Mouse (Mus musculus): ENCODE measurements around the gene Trmt11.
"Not testable (repeated sequence)": the region's sequence is repeated elsewhere in the genome, so short reads cannot be mapped to it uniquely, and the experiment has no call there.

Trmt11 gene

DNA sequence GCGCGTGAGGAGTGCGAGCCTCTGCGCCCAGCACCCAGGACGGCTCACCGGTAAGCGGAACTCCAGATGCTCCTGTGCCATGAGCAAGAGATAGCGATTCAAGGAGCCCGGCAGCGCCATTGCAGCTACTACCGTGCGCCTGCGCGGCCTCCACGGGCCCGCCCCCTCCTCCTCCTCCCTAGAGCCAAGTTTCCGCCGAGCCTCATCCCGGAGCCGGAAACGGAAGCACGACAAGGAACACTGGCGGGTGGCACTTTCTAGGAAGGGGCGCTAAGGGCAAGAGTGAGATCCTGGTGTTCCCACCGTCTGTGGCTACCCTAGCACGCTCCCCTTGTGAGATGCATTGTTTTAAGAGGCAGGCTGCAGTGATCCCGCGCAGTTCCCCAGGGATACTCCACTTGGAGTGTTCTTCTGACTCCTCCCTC is at the start of gene Trmt11:
TSS of gene Trmt11 (minus strand) at position 208 of the 425 bp plus-strand sequence.
- DNase-seq (ENCODE audit: low spot score) = peak; percentile 64

DNA sequence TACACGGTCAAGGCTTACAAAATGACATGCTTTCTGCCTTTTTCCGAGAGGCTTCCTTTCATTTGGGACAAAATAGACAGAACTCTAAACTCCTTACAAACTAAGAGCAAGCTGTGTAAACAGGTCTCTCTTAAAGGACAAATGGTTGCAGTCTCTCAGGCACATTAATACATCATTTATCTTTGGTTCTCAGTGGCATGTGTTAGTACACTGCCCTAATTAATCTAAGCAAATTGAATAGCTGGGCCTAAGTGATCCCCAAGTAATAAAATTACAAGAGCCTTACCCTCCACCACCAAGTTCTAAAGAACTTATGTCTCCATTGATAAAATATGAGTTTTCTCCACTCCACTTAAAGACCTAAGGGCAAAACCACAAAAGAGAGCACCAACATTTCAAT is 47.1 kb upstream of the Trmt11 start:
- no peak for DNase-seq (ENCODE audit: low spot score)

DNA sequence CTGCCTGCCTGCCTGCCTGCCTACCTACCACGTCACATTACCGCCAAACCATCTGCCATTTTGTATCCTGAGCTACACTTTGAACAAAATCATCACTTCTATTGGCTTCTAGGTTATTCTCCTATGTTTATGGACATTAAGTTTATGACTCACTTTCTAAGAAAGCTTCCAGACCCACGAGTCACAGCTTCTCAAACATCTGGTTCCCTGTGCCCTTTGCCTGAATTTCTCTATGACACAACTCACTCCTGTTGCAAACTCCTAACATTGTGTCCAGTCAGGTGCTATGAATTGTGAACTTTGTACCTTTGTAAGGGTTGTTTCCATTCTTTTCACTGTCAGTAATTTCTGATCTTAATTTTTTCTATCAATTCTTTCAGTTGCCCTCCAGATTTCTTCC is 37.7 kb upstream of the Trmt11 start:
- no peak for DNase-seq (ENCODE audit: low spot score)

DNA sequence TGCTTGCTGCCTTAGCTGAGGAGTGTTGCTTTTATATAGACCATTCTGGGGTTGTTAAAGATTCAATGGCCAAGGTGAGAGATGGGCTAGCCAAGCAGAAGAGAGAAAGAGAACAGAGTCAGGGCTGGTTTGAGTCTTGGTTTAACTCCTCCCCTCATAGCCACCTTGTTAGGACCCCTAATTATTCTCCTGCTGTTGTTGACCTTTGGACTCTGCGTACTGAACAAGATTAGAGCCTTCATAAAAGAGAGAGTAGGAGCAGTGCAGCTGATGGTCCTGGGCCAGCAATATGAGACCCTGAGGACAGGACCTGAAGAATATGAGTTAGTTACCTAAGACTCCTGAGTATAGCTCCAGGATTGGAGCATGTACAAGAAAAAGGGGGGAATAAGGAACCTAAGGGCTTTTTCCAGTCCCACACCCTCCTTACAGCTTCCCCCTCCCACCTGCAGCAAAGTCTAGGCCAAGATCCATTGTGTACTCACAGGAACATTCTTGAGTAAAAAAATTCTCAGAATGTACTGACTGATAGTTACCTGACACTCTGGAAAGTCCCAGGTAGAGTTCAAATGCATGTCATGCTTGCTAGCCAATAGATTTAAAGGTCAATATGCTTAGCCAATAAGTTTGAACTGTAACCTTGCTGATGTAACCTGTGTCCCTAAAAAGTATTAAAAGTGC is 36.1 kb upstream of the Trmt11 start:
- DNase-seq (ENCODE audit: low spot score) = not testable (repeated sequence)

DNA sequence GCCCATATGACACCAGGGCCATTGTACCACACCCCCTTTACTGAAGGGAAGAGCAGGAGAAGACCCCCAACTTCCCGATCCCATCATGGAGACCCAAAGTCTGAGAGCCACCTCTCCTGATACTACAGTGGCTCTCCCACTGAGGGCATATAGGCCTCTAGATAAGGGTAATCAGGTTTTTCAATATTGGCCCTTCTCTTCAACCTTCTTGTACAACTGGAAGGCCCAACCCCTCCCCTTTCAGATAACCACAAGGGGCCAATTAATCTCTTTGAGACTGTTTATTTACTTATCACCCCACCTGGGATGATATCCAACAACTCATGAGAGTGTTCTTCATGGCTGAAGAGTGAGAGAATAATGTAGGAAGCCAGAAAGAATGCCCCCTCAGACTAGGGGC is 32.2 kb upstream of the Trmt11 start:
- no peak for DNase-seq (ENCODE audit: low spot score)

DNA sequence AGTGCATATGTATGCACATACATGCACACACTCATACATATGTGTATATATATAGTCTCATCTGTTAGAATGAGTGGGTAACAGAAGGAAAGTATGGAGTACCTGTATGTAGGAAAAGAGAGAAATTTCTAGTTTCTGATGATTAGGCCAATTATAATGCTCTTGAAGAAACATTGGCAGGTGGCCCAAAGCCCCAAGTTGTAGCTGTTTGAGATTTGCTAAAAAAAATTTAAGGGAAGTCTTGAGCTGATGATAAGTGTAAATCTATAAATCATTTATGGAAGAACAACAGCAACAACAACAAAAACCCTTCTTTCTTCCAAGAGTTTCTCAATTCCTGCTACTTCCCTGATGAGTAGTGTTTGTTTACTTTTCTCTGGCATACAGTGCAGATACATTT is 29.4 kb upstream of the Trmt11 start:
- no peak for DNase-seq (ENCODE audit: low spot score)

DNA sequence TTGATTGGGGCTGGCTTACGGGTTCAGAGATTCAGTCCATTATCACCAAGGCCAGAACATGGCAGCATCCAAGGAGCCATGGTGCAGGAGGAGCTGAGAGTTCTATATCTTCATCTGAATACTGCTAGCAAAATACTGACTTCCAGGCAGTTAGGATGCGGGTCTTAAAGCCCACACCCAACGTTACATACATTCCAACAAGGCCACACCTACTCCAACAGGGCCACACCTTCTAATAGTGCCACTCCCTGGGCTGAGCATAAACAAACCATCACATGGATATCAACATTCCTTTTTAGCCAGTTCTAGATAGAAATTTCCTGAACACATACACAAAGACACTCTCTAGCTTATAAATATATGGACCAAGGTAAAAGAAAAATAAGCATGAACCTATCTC is 29.0 kb upstream of the Trmt11 start, which contains the start of gene Hint3:
TSS of gene Hint3 (minus strand) at position 120 of the 400 bp plus-strand sequence.
- no peak for DNase-seq (ENCODE audit: low spot score)

DNA sequence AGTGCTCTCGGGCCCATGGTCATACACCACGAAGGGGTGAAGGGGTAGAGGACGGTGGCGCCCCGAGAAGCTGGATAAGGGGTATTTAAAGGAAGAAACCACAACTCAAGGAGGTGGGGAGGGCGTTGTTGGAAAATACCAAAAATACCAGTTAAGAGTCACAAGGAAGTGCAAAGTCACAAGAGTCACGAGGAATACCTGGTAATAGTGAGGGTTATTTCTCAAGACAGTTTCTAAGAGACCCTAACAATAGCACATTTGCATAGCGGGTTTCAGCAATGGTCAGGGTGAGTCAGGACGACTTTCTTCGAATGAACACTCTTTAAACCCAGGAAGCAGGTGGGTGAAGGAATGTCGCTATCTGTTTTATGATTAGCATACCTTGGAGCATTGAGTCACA is 27.9 kb upstream of the Trmt11 start:
- DNase-seq (ENCODE audit: low spot score) = not testable (repeated sequence)

DNA sequence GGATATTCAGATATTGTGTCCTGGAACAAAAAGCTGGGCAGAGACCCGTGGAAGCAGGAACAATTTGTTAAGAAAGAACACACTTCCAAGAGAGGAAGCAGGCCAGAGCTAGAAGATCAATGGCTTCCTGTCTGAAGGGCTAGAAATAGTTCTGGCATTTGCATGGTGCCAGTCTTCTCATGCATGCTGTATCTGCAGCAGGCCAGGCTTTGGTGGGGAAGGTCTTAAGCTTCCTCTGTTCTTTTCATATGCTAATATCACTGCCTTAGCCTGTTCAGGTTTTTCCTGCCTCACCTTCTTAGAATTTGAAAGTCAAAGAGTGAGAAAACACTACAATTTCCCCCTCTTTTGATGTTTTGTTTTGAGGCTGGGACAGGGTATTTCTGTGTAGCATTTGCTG is 27.0 kb upstream of the Trmt11 start:
- DNase-seq (ENCODE audit: low spot score) = no peak

DNA sequence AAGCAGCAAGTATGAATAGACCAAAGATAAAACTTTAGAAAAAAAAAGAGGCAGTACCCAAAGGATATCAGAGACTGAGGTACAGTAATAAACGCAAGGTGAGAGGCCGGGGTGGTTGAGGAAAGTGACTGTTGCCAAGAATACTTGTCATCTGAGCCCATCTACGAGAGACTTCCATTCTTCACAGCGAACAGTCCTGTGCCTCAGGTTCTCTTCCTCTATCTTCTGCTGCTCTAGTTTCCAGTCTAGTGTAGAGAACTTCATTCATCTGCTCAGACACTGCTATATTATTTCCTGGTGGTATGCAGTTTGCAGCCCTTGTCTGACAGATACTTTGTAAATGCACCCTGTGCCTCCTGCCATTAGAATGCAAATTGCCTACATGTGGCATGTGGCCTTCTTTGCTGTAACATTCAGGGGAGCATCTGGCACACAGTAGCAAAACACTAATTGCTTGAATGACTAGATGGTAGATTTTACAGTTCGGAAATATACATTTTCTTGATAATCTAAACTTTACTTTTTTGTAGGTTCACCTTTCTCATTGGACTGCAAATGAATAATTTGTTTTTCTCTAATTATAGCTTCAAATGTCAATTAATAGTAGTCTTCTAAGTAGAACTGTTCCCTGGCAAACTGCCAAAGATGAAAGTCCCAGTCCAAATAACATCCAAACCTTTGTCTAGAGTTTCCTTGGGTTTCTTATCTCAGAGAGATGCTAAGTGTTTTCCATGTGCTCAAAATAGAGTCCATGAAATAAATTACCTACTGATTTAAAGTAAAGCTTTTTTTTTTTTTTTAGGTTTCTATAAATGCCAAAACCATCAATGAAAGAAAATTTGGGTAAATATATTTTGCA is 23.8 kb upstream of the Trmt11 start:
- DNase-seq (ENCODE audit: low spot score) = no peak

DNA sequence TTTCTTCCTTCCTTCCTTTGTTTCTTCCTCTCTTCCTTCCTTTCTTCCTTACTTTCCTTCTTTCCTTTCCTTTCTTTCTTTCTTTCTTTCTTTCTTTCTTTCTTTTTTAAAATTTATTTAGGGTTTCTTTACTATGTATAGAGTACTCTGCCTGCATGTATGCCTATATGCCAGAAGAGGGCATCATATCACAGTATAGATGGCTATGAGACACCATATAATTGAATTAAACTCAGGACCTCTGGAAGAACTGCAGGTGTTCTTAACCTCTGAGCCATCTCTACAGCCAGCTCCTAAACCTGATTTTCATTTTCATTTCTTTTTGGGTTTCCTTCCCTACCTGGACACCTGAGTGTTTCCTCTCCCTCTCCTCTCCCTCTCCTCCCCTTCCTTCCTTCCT is 22.4 kb upstream of the Trmt11 start:
- DNase-seq (ENCODE audit: low spot score) = no peak

DNA sequence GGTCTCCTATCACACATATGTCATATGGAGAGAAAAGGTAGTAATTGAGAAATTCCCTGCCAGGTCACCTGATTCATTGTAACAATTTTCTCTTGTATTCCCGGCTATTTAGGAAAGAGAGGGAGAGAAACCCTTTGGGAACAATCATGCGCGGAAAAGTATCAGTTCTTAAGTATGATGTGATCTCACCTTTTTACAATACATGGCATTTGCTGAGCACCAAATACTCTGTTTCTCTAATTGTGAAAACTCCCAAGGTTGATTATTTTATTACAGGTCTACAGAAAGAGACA is 18.3 kb upstream of the Trmt11 start:
- no peak for DNase-seq (ENCODE audit: low spot score)

DNA sequence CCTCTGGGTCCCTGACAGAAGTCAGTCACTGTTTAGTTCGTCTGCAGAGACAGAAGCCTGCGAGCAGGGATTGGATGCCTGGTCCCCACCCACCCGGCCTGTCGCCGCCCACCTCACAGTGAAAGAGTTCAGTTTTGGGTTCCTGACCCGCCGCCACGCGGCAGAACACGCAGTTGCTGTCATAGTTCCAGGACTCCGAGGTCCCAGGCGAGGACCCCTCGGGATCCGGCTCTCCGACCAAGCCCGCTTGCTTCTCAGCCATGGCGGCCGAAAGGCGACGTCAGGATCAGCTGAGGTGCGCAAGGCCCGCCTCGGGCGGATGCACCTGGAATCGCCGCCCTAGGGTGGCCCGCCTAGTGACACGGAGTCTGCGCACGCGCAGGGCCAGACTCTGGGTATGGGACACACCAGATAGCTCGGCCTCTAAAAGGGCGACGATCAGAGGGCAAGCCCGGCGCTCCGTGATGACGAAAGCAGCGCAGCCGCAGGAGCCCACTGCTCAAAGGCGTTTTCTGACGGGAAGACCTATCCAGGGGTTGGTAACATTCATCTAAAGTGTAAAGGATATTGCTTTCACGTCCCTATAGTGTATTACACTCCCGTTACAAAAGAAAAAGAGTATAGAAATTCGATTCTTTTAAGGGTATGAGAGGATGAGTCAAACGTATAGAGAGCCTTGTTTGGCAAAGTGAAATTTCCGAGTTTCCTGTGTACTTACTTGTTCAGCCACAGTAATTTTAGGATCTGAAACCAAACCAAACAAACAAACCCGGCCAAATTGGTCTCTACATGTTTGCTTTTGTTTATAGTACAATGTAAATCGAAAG is 17.8 kb upstream of the Trmt11 start:
- peak; percentile 92 for DNase-seq (ENCODE audit: low spot score)

DNA sequence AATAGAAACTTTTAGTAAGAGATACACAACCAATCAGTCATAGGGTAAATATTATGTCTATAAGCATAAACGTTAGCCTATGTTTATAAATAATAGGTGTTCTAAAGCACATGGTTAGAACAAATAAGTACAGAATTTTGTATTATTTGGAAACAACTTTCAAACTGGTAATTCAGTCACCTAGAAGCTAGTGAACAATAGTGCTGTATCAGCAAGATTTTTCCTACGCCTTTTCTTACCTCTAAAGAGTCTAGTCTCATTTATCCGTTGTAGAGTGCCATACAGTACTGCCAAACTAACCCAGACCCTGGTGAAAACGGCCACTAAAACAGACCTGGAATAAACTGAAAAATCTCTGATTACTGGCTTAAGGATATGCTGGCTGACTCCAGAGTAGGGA is 12.5 kb upstream of the Trmt11 start:
- DNase-seq (ENCODE audit: low spot score) = no peak

DNA sequence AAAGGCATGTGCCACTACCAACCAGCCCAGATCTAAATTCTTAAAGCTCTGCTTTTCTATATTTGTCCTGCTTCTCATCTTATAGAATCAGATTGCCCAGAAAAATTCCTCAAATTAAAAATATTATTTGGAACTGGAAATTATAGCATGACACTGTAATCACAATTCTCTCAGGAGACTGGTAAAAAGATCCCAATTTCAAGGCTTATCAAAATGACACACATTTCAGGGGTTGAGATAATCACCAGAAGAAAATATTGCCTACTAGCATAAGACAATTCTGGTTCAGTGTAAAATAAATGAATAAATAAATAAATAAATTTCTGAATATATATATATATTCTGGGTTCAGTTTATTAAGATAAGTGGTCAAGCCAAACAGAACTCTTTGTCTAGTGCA is 9.1 kb upstream of the Trmt11 start:
- DNase-seq (ENCODE audit: low spot score) = no peak

DNA sequence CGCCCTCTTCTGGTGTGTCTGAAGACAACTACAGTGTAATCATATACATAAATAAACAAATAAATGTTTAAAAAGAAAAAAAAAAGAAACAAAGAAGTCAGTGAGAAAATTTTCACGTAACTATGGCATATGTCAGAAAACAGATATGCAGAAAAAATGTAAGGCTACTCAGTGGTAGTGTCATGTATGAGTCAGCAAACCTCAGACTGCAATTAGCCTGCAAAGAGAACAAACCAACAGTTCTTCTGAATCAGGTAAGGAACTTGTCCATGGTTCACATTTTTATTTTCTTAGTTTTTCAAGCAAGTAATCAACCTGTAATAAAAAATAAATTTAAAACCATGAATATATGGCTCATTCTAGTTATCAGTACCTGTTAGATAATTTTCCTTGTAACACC is 7.6 kb upstream of the Trmt11 start:
- no peak for DNase-seq (ENCODE audit: low spot score)

DNA sequence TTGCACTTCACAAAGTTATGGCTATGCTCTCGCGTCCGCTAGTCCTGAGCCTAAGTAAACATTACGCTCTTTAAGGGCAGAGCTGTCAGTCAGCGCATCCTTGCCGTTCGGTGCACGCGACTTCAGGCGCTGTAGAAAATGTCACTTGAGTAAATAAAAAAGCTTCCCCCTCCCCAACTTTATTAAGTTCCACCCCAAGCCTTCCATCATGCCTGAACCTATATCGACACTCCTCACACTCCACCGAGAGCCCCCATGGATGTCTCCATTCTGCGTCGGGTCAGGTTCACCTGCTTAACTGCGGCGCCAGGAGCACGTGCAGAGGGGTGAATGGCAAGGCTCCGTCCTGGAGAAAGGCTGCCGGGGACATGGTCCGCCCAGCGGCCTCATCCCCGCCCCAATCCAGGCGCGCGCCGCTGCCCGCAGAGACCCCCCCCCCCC is 435 bp downstream of the Trmt11 start:
- DNase-seq (ENCODE audit: low spot score) = no peak

DNA sequence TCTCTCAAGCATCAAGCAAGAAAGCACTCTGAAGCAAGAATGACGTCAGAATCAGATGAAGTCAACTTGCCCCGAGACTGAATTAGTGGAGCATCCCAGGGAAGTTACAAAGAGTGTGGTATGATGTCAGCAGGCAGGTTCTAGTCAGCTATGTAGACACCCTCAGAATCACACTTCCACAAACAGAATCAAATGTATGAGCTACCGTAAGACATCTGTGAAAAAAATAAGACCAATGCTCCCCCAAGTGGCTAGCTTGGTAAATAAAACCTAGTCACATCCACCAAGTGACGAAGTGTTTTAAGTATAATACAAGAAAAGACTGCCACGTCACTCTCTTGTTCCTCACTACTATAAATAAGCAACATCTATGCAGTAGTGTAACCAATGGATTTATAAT is 13.5 kb downstream of the Trmt11 start:
- no peak for DNase-seq (ENCODE audit: low spot score)

DNA sequence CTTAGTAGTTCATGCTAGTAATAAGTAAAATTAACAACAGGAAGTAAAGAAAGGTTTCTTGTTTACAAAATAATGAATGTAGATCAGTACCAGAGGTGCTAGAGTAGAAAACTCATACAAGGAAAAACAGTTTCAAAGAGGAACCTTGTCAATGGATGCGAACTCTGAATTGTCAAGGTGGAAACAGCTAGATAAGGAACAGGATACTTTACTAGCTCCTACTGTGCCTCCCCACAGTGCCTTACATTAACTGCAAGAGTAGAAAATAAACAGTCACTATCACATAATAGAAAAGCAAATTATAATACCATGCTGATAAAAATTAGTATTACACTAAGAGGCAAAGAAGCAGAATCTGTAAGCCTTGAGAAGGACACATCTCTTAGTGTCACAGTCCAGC is 14.9 kb downstream of the Trmt11 start:
- DNase-seq (ENCODE audit: low spot score) = no peak

DNA sequence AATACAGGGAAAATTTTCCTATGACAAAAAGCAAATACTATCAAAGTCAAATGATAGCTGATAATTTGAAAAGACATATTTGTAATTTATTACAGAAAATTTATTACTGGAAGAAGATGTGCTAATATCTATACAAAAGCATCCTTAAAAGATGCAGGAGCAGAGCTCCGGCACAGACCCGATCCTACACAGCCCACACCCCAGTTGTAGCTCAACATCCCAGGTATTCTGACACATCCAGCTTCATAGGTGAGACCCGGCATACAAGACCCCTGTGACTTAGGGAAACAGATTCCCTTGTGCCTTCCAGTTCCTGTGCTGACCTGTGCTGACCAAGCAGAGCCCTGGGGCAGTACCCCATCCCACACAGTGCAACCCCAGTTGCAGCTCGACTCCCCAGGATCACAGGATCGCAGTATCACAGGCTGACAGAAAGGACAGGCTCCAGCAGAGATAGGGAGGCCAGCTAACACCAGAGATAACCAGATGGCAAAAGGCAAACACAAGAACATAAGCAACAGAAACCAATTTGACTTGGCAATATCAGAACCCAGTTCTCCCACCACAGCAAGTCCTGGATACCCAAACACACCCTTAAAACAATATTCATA is 22.8 kb downstream of the Trmt11 start:
- DNase-seq (ENCODE audit: low spot score) = no peak

DNA sequence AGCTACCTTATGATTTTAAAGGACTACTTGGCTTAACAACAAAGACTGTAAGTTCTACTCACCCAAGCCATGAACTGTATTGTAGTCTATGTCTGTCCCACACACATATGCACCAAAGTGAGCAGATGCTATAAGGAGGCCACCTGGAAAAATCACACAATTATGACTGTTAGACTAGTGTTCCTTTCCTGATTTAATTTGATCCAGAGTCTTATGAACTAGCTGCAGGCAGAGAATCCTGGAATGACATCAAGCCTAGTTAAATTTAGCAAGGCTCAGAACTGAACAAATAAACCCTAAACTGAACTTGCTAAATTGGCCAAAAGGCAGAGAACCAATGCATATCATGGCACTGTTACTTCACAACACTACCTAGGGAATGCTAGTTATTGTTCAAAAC is 34.2 kb downstream of the Trmt11 start:
- no peak for DNase-seq (ENCODE audit: low spot score)

DNA sequence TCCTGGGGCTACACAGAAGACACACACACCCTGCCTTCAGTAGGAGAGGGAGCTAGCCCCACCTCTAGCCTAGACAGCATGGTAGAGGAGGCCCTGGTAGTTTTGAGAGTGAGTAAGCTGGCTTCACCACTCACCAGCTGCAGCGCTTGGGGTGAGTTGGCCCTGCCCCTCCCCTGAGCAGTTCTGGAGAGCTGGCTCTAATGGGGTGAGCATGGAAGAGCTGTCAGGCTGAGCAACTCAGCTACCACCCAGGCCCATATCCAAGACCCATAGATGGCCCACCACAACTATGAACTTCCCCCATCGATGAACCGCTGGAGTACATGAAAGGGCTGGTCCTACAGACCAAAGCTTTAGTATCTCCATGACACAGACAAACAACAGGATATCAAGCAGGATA is 35.9 kb downstream of the Trmt11 start:
- no peak for DNase-seq (ENCODE audit: low spot score)
